Mouse (Mus musculus) heart, postnatal 0 days (tissue): ENCODE measurements around the gene Sh2d4b. TPM values are rescaled to one million over a fixed set of nuclear protein-coding genes. Genes with fewer than 3 reads are reported as not detected.
A peak's percentile ranks its signal among the peaks of the same experiment; 100 is the strongest.

Experiments used
- ATAC-seq: fragments of 200-750 bp; cut with Nextera tagmentation; 2 replicates; pipeline ENCODE4 v1.8.0; 2017; ENCODE audit warnings: low read depth, moderate number of reproducible peaks, moderate library complexity; ENCODE audit not compliant: insufficient read depth
- DNase-seq: peaks from one replicate; pipeline ENCODE4 v3.0.0-alpha.2; 2016; ENCODE audit warnings: low spot score
- H3K27ac ChIP-seq: fragments of 300-500 bp; sonication (generic); 2 replicates; pipeline ENCODE4 v1.5.1; 2014; ENCODE audit warnings: low read depth, mild to moderate bottlenecking
- H3K27me3 ChIP-seq: fragments of 300-500 bp; sonication (generic); 2 replicates; pipeline ENCODE4 v1.6.1; 2014; ENCODE audit warnings: low read length, mixed read lengths; ENCODE audit not compliant: control insufficient read depth, insufficient read depth
- H3K36me3 ChIP-seq: fragments of 300-500 bp; sonication (generic); replicated peaks from 2 replicates; pipeline ENCODE4 v1.6.1; 2014; ENCODE audit warnings: low read length, mixed read lengths; ENCODE audit not compliant: control insufficient read depth, insufficient read depth
- H3K4me1 ChIP-seq: fragments of 300-500 bp; sonication (generic); 2 replicates; pipeline ENCODE4 v1.6.1; 2014; ENCODE audit warnings: antibody characterized with exemption; ENCODE audit not compliant: control insufficient read depth, insufficient read depth
- H3K4me2 ChIP-seq: fragments of 300-500 bp; sonication (generic); 2 replicates; pipeline ENCODE4 v1.6.1; 2014; ENCODE audit warnings: low read depth, mild to moderate bottlenecking, low read length, moderate library complexity
- H3K4me3 ChIP-seq: fragments of 300-500 bp; sonication (generic); 2 replicates; pipeline ENCODE4 v1.5.1; 2014; ENCODE audit warnings: low read depth, low read length
- H3K9ac ChIP-seq: fragments of 300-500 bp; sonication (generic); replicated peaks from 2 replicates; pipeline ENCODE4 v1.6.1; 2014; ENCODE audit warnings: low read depth, low read length, mixed read lengths
- H3K9me3 ChIP-seq: fragments of 300-500 bp; sonication (generic); replicated peaks from 2 replicates; pipeline ENCODE4 v1.6.1; 2016; ENCODE audit warnings: low read length; ENCODE audit not compliant: control insufficient read depth
- CTCF ChIP-seq: IDR thresholded peaks from 2 replicates; pipeline ENCODE4 v1.5.1; 2016; ENCODE audit warnings: antibody characterized with exemption, control low read depth, low read depth
- EP300 ChIP-seq: IDR thresholded peaks from 2 replicates; pipeline ENCODE4 v1.6.1; 2016; ENCODE audit warnings: antibody characterized with exemption, low read depth
- WGBS: fragments of 180-500 bp; shearing (Covaris S2); extraction: QIAGEN DNeasy Blood & Tissue Kit; methylation state at CpG from one replicate; pipeline ENCODE4 v1.1.7; 2014; 5-methylcytosine and 5-hydroxymethylcytosine counted together
- polyA plus RNA-seq: library from polyadenylated mRNA; unstranded; fragments of >200 nt; fragmentation: Nextera tagmentation; extraction: Ambion mirVana; gene quantifications from 2 replicates; pipeline ENCODE4 v1.2.1, GENCODE M21; 2015
- total RNA-seq: library from RNA; depleted of rRNA; stranded (reverse); fragments of >200 nt; gene quantifications from 2 replicates; pipeline ENCODE4 v1.2.3, GENCODE M21; 2014; ENCODE audit warnings: low replicate concordance

Gene Sh2d4b
- total and polyA plus RNA-seq, 2 experiments from 2014 or later: 0.20 to 0.46 TPM

DNA sequence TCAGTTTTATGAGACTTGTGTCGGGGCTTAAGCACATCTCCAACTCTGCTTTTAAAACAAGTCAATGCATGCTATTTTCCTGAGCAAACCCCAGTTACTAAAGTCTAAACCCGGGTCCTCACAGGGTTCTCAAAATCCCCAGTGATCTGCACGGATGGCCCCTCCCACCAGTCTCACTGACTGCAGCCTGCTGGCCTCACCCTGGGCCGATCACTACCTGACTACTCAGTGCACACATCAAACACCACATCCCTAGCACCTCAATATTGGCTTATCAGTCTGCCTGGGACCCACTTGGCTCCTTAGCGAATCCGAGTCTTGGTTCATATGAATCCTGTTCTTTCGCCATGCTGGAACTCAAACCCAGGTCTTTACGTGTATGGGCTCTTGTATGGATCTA, 2.6 kb upstream of the Sh2d4b start:
- Histone ChIP-seq H3K9me3 (no peaks in the 10 kb centered on the region), H3K4me2 (no peak overlapping the region), H3K4me3 (no peak overlapping the region), H3K36me3 (no peaks in the 10 kb centered on the region), H3K27me3 (0 out of 2 replicates have a peak, but pooled peaks cover 4% of the 10 kb centered on the region), H3K27ac (no peak overlapping the region), H3K4me1 (no peaks in the 10 kb centered on the region), H3K9ac (no peak overlapping the region)
- 62% methylated on average over 8 of the region's 8 CpGs for WGBS
- ATAC-seq: no peak
- no peak for DNase-seq
- TF ChIP-seq CTCF: no peak
- no peak for TF ChIP-seq EP300

DNA sequence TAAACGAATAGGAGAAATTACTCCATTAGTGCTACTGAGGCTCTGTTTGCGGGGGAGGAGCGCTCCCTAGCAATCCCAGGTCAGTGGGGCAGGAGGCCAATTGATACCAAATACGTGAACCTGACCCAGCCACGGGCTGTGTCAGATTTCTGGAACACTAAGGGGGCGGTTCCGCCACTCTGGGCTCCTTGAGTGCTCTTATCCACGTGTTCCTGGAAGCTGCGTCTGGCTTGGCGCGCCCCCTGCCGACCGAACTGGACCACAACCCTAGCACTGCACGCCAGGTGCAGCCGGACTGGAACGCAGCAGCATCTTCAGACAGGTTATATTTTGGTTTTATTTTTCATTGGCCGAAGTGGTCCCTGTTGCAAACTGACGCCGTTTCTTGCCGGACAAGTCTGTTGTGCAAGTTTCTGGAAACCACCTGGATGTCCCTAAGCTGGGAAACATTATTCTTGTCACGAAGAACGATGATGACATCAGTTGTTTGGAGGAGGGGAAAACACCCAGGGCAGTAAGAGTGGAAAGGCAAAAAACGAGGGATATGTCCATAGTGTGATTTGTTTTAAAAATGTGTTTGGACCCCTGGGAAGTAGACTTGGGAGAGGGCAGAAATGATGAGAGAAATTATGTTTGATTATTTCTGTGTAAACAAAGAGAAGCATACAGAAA, 1.6 kb upstream of the Sh2d4b start:
- Histone ChIP-seq H3K27ac (no peak overlapping the region), H3K9ac (no peak overlapping the region)

DNA sequence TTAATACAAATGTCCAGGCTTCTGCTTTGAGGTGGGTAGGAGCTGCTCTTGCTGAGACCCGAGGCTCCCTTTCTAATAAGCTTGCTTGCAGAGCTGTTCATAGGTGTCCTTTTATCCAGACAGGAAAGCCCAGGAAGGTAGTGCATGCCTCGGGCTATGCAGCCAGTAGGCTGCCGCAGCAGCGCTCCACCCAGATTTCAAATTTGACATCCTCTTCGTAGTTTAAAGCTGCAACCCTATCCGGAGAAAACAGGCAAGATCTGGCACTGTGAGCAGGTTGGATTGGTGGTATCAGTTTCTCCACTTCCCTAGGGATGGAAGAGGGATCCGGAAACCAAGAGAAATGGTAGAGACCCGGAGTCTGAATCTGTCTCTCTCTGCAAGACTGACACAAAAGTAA, 818 bp upstream of the Sh2d4b start:
- no peak overlapping the region for H3K9ac ChIP-seq
- no peak for DNase-seq
- H3K27ac ChIP-seq: no peak overlapping the region

More for the DNA sequence above, 1.6 kb upstream of the Sh2d4b start:
- 12% methylated on average over 23 of the region's 23 CpGs for WGBS
- peak overlapping the region; percentile 6; the same call in 1 of the 2 replicates for H3K4me3 ChIP-seq
- peak overlapping the region; percentile 44 for H3K4me2 ChIP-seq
- no peaks in the 10 kb centered on the region for H3K36me3 ChIP-seq
- no peaks in the 10 kb centered on the region for H3K4me1 ChIP-seq
- DNase-seq (peak; percentile 65), ATAC-seq (peak; percentile 80)
- H3K27me3 ChIP-seq: 0 out of 2 replicates have a peak, but pooled peaks cover 4% of the 10 kb centered on the region
- no peaks in the 10 kb centered on the region for H3K9me3 ChIP-seq
- no peak for TF ChIP-seq EP300
- peak; percentile 91 for TF ChIP-seq CTCF

DNA sequence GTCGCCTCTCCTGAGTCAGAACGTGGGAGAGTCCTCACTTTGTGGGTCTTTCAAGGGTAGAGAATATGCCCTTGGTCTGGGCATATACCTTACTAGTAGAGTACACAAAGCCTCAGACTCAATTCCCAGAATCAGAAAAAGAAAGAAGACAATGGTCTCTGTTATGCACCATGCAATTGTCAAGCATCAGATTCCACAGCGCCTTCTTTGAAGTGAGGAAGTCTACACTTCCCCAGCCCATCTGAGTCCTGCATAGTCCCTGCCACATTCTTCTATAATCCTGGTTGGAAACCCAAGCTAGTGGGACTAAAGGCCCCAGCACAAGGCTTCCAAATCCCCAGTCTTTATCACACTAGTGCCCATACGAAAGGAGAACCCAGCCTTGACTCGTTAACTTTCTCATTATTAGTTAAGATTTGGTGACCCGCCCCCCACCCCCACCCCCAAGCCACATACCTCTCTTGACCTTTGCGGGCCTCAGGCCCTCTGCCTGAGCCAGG, 690 bp downstream of the Sh2d4b start:
- Histone ChIP-seq H3K9ac (no peak overlapping the region), H3K36me3 (no peaks in the 10 kb centered on the region), H3K27ac (no peak overlapping the region), H3K4me1 (no peaks in the 10 kb centered on the region), H3K27me3 (0 out of 2 replicates have a peak, but pooled peaks cover 4% of the 10 kb centered on the region), H3K4me3 (no peak overlapping the region), H3K9me3 (no peaks in the 10 kb centered on the region), H3K4me2 (no peak overlapping the region)
- DNase-seq (no peak), ATAC-seq (no peak)
- TF ChIP-seq EP300 (no peak), CTCF (no peak)
- WGBS: 77% methylated on average over 7 of the region's 7 CpGs

More for the DNA sequence above, 818 bp upstream of the Sh2d4b start:
- no peaks in the 10 kb centered on the region for H3K9me3 ChIP-seq
- no peak overlapping the region for H3K4me3 ChIP-seq
- H3K4me1 ChIP-seq: no peaks in the 10 kb centered on the region
- no peaks in the 10 kb centered on the region for H3K36me3 ChIP-seq
- H3K27me3 ChIP-seq: 0 out of 2 replicates have a peak, but pooled peaks cover 4% of the 10 kb centered on the region
- TF ChIP-seq CTCF (no peak), EP300 (no peak)
- 70% methylated on average over 8 of the region's 8 CpGs for WGBS
- no peak overlapping the region for H3K4me2 ChIP-seq
- no peak for ATAC-seq

DNA sequence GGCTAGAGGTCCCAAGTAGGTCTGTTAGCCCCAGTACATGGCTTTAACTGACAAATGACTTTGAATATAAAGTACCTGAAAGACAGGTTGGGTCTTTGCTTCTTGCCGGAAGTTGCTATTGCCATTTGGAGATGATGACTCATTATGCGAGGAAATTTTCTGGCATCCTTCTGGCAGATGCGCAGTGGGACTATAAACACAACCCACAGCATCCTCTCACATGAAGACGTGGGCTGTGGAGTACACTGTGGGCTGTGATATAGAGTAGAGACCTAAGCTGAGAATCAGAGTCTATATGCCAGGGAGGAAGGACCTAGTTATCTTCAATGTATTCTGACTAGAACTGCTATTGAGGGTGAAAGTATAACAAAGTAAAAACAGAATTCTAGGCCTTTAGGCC, 1.6 kb downstream of the Sh2d4b start:
- 85% methylated on average over 4 of the region's 4 CpGs for WGBS
- ATAC-seq: no peak
- TF ChIP-seq EP300: no peak
- TF ChIP-seq CTCF: no peak
- Histone ChIP-seq H3K9me3 (no peaks in the 10 kb centered on the region), H3K9ac (no peak overlapping the region), H3K36me3 (no peaks in the 10 kb centered on the region), H3K27me3 (0 out of 2 replicates have a peak, but pooled peaks cover 4% of the 10 kb centered on the region), H3K4me1 (no peaks in the 10 kb centered on the region), H3K4me3 (no peak overlapping the region), H3K4me2 (no peak overlapping the region), H3K27ac (no peak overlapping the region)
- DNase-seq: no peak

DNA sequence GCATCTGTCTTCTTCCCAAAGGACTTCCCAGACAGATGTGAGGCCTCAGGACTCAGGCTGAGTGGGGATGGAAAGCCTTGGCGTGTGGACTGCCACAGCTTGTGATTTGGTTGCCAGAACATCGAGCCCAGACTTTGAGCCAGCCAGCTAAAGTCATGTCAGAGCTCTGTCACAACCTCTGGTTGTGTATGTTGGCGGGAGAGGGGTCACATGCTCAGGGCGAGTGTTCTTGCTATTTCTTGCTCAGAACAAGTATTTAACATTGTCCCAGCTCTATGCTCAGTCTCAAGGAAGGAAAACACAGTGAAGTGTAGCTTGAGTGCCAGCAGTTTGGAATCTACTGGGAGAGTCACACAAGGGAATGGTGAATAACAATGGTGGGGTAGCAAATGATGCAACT, 3.4 kb downstream of the Sh2d4b start:
- Histone ChIP-seq H3K27me3 (no peaks in the 10 kb centered on the region), H3K9ac (no peak overlapping the region), H3K27ac (no peak overlapping the region), H3K4me3 (no peak overlapping the region), H3K4me1 (peaks cover 9% of the 10 kb centered on the region), H3K9me3 (no peaks in the 10 kb centered on the region), H3K4me2 (no peak overlapping the region), H3K36me3 (no peaks in the 10 kb centered on the region)
- TF ChIP-seq CTCF: no peak
- TF ChIP-seq EP300: no peak
- no peak for DNase-seq
- 62% methylated on average over 4 of the region's 4 CpGs for WGBS
- ATAC-seq: peak; percentile 32; the same call in 1 of the 2 replicates
